Mouse (Mus musculus): Measurements from ENCODE around the gene Rora.

DNA sequence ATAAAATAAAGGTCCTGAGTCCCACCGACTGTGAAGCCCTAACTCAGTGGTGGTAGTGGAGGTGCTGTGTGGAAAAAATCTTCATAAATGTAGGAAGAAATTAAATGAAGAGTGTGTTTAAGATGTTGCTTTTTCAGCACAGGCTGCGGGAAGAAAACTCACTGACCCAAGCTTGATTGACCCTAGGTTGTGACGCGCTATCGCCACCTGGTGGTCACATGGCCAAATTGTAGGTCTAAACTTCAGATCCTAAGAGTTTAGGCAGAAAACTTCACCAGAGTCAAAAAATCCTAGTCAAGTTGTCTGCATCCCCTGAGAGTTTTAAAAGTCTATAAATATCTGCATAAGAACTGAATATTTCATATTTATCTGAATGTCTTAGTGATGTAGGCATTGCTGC, 63.4 kb downstream of the Rora start:
- TF ChIP-seq CTCF (IDR thresholded peaks at IDR 0.05; ENCODE audit: low read depth) (peak; percentile 66), EP300 (IDR thresholded peaks at IDR 0.05; ENCODE audit: low read depth) (no peak)
